Mouse (Mus musculus): ENCODE measurements at regions not wholly inside any gene's neighbourhood (a gene's known extent, or its start where the extent isn't known, plus 50 kb on each side); places are given as distances from the start of the nearest gene placed in this dataset.
"Not testable (repeated sequence)": the region's sequence is repeated elsewhere in the genome, so short reads cannot be mapped to it uniquely, and the experiment has no call there.

GRCm38 (mm10) chr12:107182091-107182655 is 306.3 kb upstream of the 3110018I06Rik start:
- DNase-seq (ENCODE audit: extremely low spot score in 1 of 2, low spot score in 1 of 2): no peak

DNA sequence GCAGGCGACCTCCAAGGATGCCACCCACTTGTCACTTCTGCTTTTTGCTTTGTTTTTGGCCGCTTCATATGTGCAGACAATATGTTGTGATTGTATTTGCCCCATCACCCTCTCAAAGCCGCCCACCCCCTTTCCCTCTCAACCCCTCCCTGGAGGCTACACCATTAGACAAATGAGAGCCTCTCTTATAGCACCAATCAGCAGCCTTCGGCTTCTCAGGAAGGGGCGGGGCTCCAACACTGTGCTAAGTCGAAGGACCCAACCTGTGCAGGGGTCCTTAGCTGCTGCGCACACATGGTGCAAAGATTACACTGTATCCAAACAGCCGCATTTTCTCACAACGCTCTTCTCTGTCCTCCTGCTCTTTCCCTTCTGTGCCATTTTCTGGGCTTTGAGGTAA is 305.1 kb upstream of the 3110018I06Rik start:
- DNase-seq (ENCODE audit: extremely low spot score in 1 of 2, low spot score in 1 of 2): no peak

DNA sequence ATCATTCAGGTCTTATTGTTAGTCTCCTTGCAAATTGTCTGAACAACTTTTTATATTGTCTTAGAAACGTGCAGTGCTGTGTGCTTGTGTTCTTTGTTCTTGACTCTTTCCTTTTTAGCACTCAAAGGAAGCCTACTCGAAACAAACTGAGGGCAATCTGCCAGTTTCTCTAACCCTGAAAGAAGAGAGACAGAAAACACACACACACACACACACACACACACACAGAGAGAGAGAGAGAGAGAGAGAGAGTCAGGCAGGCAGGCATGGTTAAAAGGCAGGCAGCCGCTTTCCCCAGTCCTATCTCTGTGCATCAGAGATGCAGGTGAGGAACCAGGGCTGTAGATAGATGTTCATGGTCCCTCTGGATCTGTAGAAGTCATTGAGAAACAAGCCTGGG is 304.0 kb upstream of the 3110018I06Rik start:
- no peak for DNase-seq (ENCODE audit: extremely low spot score in 1 of 2, low spot score in 1 of 2)

DNA sequence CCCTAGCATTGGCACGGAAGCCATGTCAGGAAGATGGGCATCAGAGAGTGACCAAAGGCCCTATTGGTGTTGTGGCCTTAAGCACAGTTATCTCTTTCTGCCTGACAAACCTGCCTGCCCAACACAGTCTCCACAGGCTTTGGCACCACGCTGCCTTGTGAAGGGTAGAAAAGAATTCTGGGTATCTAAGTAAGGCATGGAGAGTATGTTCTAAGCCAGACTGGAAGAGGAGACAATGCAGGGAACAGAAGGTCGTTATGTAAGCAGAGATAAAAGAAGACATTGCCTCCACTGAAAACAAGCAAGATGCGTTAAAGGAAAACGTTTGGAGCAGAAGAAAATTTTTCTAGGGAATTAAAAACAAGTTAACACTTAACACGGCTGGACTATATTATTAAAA is 302.1 kb upstream of the 3110018I06Rik start:
- no peak for DNase-seq (ENCODE audit: extremely low spot score in 1 of 2, low spot score in 1 of 2)

DNA sequence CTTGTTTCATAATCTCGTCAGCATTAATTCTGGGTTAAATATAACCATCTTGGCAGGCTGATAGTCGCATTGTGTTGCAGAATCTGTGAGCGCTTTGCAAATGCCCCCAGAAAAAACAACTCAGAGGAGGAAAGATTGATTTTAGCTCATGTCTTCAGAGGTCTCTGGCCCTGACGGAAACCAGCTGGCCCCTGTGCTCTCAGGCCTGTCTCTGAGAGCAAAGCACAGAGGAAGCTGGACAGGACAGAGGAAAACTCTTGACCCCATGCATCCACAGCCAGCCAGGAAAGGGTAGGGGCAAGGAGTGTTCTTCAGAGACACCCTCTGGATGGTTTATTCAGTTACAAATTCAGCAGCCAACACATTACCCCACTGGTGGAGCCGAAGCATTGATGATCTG is 300.4 kb upstream of the 3110018I06Rik start:
- no peak for DNase-seq (ENCODE audit: extremely low spot score in 1 of 2, low spot score in 1 of 2)

DNA sequence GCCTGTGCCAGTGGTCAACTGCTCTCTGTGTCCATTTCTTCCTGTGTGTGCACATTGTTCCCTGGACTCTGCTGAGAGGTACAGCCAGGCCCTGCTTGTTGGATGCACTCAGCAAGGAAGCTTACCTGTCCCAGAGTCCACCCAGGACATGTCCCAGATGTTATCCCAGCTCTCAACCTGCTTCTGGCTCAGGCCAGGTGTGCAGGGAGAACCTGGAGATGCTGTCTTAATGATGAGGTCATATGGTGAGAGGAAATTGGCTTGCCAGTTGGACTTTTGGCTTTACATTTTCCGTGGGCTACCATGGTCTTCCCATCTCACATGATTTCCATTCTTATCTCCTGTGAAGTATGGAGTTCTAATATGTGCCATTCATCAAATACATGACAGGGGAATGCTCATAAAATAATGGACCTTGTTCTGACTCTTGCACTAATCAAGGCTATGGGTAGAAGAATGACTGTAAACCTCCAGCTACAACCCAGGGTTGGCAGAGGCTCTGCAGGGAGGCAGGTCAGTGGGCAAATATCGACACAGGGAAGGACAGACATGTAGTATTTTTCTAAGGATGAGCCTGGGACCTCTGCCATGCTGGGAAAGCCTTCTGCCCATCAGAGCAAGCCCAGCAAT is 289.9 kb upstream of the 3110018I06Rik start:
- DNase-seq (ENCODE audit: extremely low spot score in 1 of 2, low spot score in 1 of 2): no peak

- DNase-seq (ENCODE audit: extremely low spot score in 1 of 2, low spot score in 1 of 2): no peak
These were observed 287.5 kb upstream of the 3110018I06Rik start for GRCm38 (mm10) chr12:107200903-107201302.

GRCm38 (mm10) chr12:107208826-107209225 is 279.6 kb upstream of the 3110018I06Rik start:
- not testable (repeated sequence) for DNase-seq (ENCODE audit: extremely low spot score in 1 of 2, low spot score in 1 of 2)

DNA sequence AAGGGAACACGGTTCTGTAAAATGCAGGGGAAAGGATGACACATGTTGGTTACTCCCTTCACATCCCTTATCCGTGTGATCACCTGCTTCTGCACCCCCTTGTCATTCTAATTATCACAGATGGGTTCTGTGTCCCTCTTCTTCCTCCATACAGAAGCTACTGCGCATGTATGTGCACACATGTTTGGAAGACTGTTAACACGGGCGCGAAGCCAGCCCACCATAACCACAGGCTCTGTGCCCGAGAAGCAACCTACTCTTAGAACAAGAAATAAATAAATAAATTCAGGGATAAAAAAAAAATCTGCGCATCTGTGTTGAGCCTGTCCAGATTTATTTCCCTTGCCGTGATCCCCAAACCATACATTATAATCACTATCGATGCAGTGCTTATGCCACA is 275.6 kb upstream of the 3110018I06Rik start:
- DNase-seq (ENCODE audit: extremely low spot score in 1 of 2, low spot score in 1 of 2): peak in 1 of 2 experiments; percentile 40

DNA sequence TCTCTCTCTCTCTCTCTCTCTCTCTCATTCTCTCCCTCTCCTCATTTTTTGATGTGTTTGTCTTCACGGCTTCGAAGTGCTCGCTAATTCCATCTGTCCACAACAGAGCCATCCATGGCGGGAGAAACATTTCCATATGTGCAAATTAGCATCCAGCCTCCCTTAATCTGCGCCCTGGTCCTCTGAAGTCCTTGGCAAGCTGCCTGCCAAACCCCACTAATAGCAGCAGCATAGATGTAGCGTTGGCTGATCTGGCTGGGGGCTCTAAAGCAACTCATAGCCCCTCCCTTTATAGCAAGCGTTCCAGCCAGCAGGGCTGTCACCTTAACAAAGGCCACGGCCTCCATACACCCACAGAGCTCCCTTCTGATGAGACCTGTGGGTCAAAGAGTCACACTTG is 272.3 kb upstream of the 3110018I06Rik start:
- DNase-seq (ENCODE audit: extremely low spot score in 1 of 2, low spot score in 1 of 2): no peak

DNA sequence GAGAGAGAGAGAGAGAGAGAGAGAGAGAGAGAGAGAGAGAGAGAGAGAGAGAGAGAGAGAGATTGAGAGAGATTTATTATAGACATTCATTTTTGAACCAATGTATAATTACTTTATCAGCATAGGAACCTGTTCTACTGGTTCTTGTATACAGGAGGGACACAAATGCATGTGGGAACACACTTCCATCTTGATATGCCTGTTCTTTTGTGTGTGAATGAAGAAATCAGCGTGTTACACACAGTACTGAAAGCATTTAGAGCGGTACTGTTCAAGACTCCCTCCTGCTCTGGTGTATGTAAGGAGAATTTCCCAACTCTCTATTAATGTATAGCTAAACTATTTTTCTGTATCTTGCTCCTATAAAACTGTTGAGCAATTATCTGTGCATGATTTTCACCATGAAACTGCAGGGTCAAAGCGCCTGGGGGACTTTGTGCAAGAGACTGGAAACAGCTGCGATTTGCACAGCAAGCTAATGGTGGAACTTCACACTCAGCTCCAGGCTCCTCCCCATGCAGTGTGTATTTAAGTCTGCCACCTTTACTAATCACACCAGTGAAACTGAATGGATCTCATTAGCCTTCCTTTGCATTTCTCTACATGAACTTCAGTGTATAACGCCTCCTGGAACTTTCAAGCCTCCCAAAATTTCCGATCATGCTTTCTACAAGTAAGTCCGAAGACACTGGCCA is 267.0 kb upstream of the 3110018I06Rik start:
- no peak for DNase-seq (ENCODE audit: extremely low spot score in 1 of 2, low spot score in 1 of 2)

GRCm38 (mm10) chr12:107222106-107222505 is 266.3 kb upstream of the 3110018I06Rik start:
- no peak for DNase-seq (ENCODE audit: extremely low spot score in 1 of 2, low spot score in 1 of 2)

DNA sequence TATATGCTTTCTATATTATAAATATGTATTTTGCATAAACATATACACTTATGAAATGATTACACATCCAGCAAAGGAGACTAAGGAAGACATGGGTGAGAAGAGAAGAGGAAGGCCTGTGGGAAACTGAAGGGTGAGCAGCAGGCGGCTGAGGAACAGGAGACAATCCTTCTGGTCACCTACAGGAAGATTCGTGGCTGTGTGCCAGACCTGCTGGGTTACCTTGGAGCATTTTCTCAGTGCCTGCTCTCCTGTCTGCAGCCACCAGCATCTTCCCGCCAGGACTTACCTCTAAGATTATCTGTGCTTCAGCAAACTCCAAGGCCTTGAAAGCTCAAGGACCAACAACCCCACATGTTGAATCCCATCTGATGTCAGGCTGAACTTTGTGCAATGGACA is 258.3 kb upstream of the 3110018I06Rik start:
- DNase-seq (ENCODE audit: extremely low spot score in 1 of 2, low spot score in 1 of 2): no peak

GRCm38 (mm10) chr12:107231629-107232028 is 256.8 kb upstream of the 3110018I06Rik start:
- DNase-seq (ENCODE audit: extremely low spot score in 1 of 2, low spot score in 1 of 2): no peak

GRCm38 (mm10) chr12:107250747-107251470 is 237.5 kb upstream of the 3110018I06Rik start:
- no peak for DNase-seq (ENCODE audit: extremely low spot score in 1 of 2, low spot score in 1 of 2)

GRCm38 (mm10) chr12:107251981-107252380 is 236.5 kb upstream of the 3110018I06Rik start:
- no peak for DNase-seq (ENCODE audit: extremely low spot score in 1 of 2, low spot score in 1 of 2)

DNA sequence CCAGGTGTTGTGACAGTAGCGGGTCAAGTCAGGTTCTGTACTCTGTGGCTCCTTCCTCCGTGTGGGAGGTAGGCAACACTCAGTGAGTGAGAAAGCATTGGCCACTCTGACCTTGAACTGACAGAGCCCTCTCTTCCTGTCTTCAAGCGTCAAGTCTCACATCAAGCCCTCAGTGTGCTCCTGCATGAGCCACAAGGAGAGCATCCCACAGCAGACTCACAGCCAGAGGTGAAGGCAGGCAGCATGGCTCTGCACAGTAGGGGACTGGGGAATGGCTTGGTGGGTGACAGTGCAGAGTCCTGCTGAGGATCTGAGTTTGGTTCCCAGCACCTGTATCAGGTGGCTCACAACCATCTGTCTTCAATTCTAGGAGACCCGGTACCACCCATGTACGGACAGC is 226.4 kb upstream of the 3110018I06Rik start:
- DNase-seq (ENCODE audit: extremely low spot score in 1 of 2, low spot score in 1 of 2): no peak

DNA sequence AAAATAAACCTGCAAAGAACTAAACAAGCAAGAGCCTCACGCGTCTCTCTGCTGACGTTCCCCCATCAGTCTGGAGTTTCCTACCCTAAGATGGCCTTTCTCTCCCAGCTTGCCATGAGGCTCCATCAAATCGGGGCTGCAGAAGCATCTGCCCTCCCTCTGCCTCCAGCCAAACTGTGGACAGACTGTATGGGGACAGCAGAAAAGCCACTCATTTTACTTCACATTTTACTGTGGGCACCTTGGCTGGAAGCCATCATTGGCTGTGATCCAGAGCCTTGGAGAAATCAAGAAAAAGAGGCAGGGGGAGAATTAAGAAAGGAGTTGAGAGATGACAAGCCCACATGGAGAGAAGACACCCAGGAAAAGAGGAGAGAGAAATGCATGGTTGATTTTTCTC is 225.9 kb upstream of the 3110018I06Rik start:
- DNase-seq (ENCODE audit: extremely low spot score in 1 of 2, low spot score in 1 of 2): no peak

DNA sequence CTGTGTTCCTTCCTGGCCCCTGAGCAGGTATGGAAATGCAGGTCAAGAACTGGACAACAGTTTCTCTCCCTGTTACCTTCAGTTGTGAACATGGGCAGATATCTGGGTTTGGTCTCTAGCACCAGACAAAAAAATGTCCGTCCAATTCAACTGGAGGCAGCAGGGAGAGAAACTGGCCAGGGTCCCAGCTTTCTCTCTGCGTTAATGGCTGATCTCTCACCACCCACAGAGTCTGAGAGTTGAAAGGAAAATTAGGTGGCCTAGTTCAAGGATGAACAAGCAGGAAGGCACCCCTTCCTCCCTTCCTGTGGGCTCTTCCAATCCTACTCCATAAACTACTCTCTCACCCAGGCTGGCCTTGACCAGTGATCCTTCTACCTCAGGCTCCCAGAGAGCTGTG is 221.7 kb upstream of the 3110018I06Rik start:
- DNase-seq (ENCODE audit: extremely low spot score in 1 of 2, low spot score in 1 of 2): no peak

GRCm38 (mm10) chr12:107285622-107286021 is 202.8 kb upstream of the 3110018I06Rik start:
- no peak for DNase-seq (ENCODE audit: extremely low spot score in 1 of 2, low spot score in 1 of 2)

GRCm38 (mm10) chr12:107291377-107291776 is 197.1 kb upstream of the 3110018I06Rik start:
- no peak for DNase-seq (ENCODE audit: extremely low spot score in 1 of 2, low spot score in 1 of 2)
